Mouse (Mus musculus) liver, adult 2 months (tissue): ENCODE measurements around the gene Fam69a.

Experiments
- CTCF ChIP-seq: fragments of 200-500 bp; IDR thresholded peaks from 2 replicates; pipeline ENCODE4 v1.5.1; 2011; ENCODE audit warnings: low read depth, low read length, control low read depth
- POLR2A ChIP-seq: fragments of 200-500 bp; IDR thresholded peaks from 2 replicates; pipeline ENCODE4 v1.6.1; 2011; ENCODE audit warnings: low read length, control low read depth; ENCODE audit not compliant: insufficient read depth; ENCODE audit errors: extremely low read depth

GRCm38 (mm10) chr5:107932556-107932955 is 54.3 kb downstream of the Fam69a start:
- TF ChIP-seq CTCF: no peak
- no peak for TF ChIP-seq POLR2A
